Mouse (Mus musculus) heart, embryonic 15.5 days (tissue): ENCODE data around the gene Epo. TPM values are rescaled to one million over a fixed set of nuclear protein-coding genes. Genes with fewer than 3 reads are reported as not detected.
A peak's percentile ranks its signal among the peaks of the same experiment; 100 is the strongest.

Source experiments
- ATAC-seq: fragments of 200-750 bp; cut with Nextera tagmentation; replicated peaks from 2 replicates; pipeline ENCODE4 v1.8.0; 2017; ENCODE audit warnings: low read depth, moderate TSS enrichment; ENCODE audit not compliant: insufficient number of reproducible peaks, insufficient read depth, low FRiP score
- H3K27ac ChIP-seq: fragments of 300-500 bp; sonication (generic); 2 replicates; pipeline ENCODE4 v1.5.1; 2015; ENCODE audit warnings: mild to moderate bottlenecking, inconsistent platforms
- H3K27me3 ChIP-seq: fragments of 300-500 bp; sonication (generic); 2 replicates; pipeline ENCODE4 v1.6.1; 2015; ENCODE audit warnings: inconsistent platforms
- H3K36me3 ChIP-seq: fragments of 300-500 bp; sonication (generic); 2 replicates; pipeline ENCODE4 v1.6.1; 2015; ENCODE audit warnings: mild to moderate bottlenecking, inconsistent platforms
- H3K4me1 ChIP-seq: fragments of 300-500 bp; sonication (generic); replicated peaks from 2 replicates; pipeline ENCODE4 v1.6.1; 2015; ENCODE audit warnings: inconsistent platforms
- H3K4me2 ChIP-seq: fragments of 300-500 bp; sonication (generic); 2 replicates; pipeline ENCODE4 v1.6.1; 2015; ENCODE audit warnings: inconsistent platforms, mild to moderate bottlenecking, moderate library complexity
- H3K4me3 ChIP-seq: fragments of 300-500 bp; sonication (generic); 2 replicates; pipeline ENCODE4 v1.5.1; 2015; ENCODE audit warnings: mild to moderate bottlenecking, inconsistent platforms
- H3K9ac ChIP-seq: fragments of 300-500 bp; sonication (generic); 2 replicates; pipeline ENCODE4 v1.6.1; 2015; ENCODE audit warnings: mild to moderate bottlenecking, inconsistent platforms
- H3K9me3 ChIP-seq: fragments of 300-500 bp; sonication (generic); replicated peaks from 2 replicates; pipeline ENCODE4 v1.6.1; 2016; ENCODE audit warnings: inconsistent platforms
- WGBS: fragments of 180-500 bp; shearing (Covaris S2); methylation state at CpG from one replicate; pipeline ENCODE4 v1.1.7; 2015; ENCODE audit warnings: mixed read lengths; 5-methylcytosine and 5-hydroxymethylcytosine counted together
- polyA plus RNA-seq: library from polyadenylated mRNA; unstranded; fragments of >200 nt; fragmentation: Nextera tagmentation; extraction: Ambion mirVana; gene quantifications from 2 replicates; pipeline ENCODE4 v1.2.1, GENCODE M21; 2015

Epo gene
- polyA plus RNA-seq, 1 experiment from 2014 or later, result not detected

GRCm38 (mm10) chr5:137540991-137541390, 7.9 kb upstream of the Epo start:
- Histone ChIP-seq H3K9me3 (no peaks in the 10 kb centered on the region), H3K27ac (no peak overlapping the region), H3K36me3 (no peaks in the 10 kb centered on the region), H3K4me3 (no peak overlapping the region), H3K4me1 (peaks cover 6% of the 10 kb centered on the region; the same call in 1 of the 2 replicates), H3K27me3 (no peaks in the 10 kb centered on the region), H3K4me2 (no peak overlapping the region), H3K9ac (no peak overlapping the region)
- no peak for ATAC-seq
- 74% methylated on average over 6 of the region's 6 CpGs for WGBS

DNA sequence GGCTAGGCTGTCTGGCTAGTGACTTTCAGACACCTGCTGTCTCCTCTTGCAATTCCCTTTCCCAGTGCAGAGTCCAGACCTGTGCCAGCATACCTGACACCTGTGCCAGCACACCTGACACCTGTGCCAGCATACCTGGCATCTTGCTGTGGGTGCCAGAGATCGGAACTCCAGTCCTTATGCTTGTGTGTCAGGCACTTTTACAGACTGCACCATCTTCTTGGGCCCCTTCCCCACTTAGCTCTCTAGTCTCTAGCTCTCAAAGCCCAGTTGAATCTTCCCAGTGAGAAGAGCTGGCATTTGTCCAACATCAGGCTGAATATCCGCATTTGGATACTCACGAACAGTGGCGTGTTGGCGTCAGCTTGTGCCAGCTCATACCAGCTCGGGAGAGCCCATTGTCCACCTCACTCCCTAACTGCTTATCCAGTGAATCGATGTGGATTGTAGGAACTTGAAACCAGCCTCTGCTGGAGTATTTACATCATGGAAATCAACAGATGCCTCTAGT, 6.3 kb upstream of the Epo start:
- H3K4me1 ChIP-seq, result peaks cover 6% of the 10 kb centered on the region; the same call in 1 of the 2 replicates
- H3K36me3 ChIP-seq, result no peaks in the 10 kb centered on the region
- no peak overlapping the region for H3K27ac ChIP-seq
- H3K27me3 ChIP-seq, result no peaks in the 10 kb centered on the region
- no peak overlapping the region for H3K4me3 ChIP-seq
- WGBS, result 25% methylated on average over 7 of the region's 7 CpGs
- no peak overlapping the region for H3K9ac ChIP-seq
- H3K9me3 ChIP-seq, result no peaks in the 10 kb centered on the region
- ATAC-seq, result no peak
- H3K4me2 ChIP-seq, result no peak overlapping the region

- ATAC-seq, result no peak
- Histone ChIP-seq H3K4me3 (no peak overlapping the region), H3K36me3 (no peaks in the 10 kb centered on the region), H3K27me3 (no peaks in the 10 kb centered on the region), H3K27ac (no peak overlapping the region), H3K9me3 (no peaks in the 10 kb centered on the region), H3K4me2 (no peak overlapping the region), H3K9ac (no peak overlapping the region), H3K4me1 (peaks cover 10% of the 10 kb centered on the region; the same call in 1 of the 2 replicates)
- 59% methylated on average over 4 of the region's 4 CpGs for WGBS
Measured at GRCm38 (mm10) chr5:137537461-137537860, 4.4 kb upstream of the Epo start.

GRCm38 (mm10) chr5:137535318-137535717, 2.3 kb upstream of the Epo start:
- no peak overlapping the region for H3K4me3 ChIP-seq
- H3K27ac ChIP-seq, result no peak overlapping the region
- no peaks in the 10 kb centered on the region for H3K27me3 ChIP-seq
- H3K4me1 ChIP-seq, result peaks cover 19% of the 10 kb centered on the region
- no peaks in the 10 kb centered on the region for H3K9me3 ChIP-seq
- WGBS, result 75% methylated on average over 9 of the region's 9 CpGs
- no peaks in the 10 kb centered on the region for H3K36me3 ChIP-seq
- no peak for ATAC-seq
- H3K9ac ChIP-seq, result no peak overlapping the region
- no peak overlapping the region for H3K4me2 ChIP-seq

DNA sequence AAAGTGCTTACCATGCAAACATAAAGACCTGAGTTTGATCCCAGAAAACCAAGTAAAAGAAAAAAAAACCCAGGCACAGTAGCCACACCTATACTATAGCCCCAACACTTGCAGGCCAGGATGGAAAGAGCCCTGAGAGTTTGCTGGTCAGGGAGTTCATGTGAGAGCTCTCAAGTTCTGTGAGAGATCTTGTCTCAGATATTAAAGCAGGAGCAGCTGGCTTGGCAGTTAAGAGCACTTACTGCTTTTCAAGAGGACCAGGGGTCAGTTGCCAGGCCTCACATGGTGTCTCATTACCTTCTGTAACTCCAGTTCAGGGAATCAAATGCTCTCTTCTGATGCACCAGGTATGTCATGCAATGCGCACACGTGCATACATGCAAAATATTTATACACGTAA, 1.7 kb upstream of the Epo start:
- H3K36me3 ChIP-seq, result 0 out of 2 replicates have a peak, but pooled peaks cover under 1% of the 10 kb centered on the region
- H3K4me2 ChIP-seq, result no peak overlapping the region
- peaks cover 25% of the 10 kb centered on the region for H3K4me1 ChIP-seq
- H3K9ac ChIP-seq, result no peak overlapping the region
- H3K4me3 ChIP-seq, result no peak overlapping the region
- H3K27me3 ChIP-seq, result no peaks in the 10 kb centered on the region
- ATAC-seq, result no peak
- H3K27ac ChIP-seq, result no peak overlapping the region
- H3K9me3 ChIP-seq, result no peaks in the 10 kb centered on the region
- 88% methylated on average over 3 of the region's 3 CpGs for WGBS

- Histone ChIP-seq H3K4me3 (peak overlapping the region; percentile 82), H3K27me3 (no peaks in the 10 kb centered on the region), H3K36me3 (peaks cover 20% of the 10 kb centered on the region), H3K4me2 (peak overlapping the region; percentile 91), H3K4me1 (peaks cover 35% of the 10 kb centered on the region), H3K9ac (peak overlapping the region; percentile 87), H3K27ac (peak overlapping the region; percentile 94), H3K9me3 (no peaks in the 10 kb centered on the region)
- WGBS, result 0% methylated on average over 9 of the region's 12 CpGs
- ATAC-seq, result peak; percentile 2; the same call in 1 of the 2 replicates
Measured at GRCm38 (mm10) chr5:137532808-137533116, 280 bp downstream of the Epo start.

- peak overlapping the region; percentile 91 for H3K4me2 ChIP-seq
- H3K9me3 ChIP-seq, result no peaks in the 10 kb centered on the region
- peaks cover 37% of the 10 kb centered on the region for H3K4me1 ChIP-seq
- H3K9ac ChIP-seq, result peak overlapping the region; percentile 87
- no peak for ATAC-seq
- H3K4me3 ChIP-seq, result peak overlapping the region; percentile 82
- 0% methylated on average over 19 of the region's 19 CpGs for WGBS
- H3K27ac ChIP-seq, result peak overlapping the region; percentile 94
- no peaks in the 10 kb centered on the region for H3K27me3 ChIP-seq
- peaks cover 25% of the 10 kb centered on the region for H3K36me3 ChIP-seq
Measured at GRCm38 (mm10) chr5:137532131-137532807, 773 bp downstream of the Epo start.

GRCm38 (mm10) chr5:137531414-137532130, 1.5 kb downstream of the Epo start:
- no peaks in the 10 kb centered on the region for H3K27me3 ChIP-seq
- no peaks in the 10 kb centered on the region for H3K9me3 ChIP-seq
- H3K4me3 ChIP-seq, result peak overlapping the region; percentile 82
- peak overlapping the region; percentile 91 for H3K4me2 ChIP-seq
- peaks cover 29% of the 10 kb centered on the region for H3K36me3 ChIP-seq
- H3K9ac ChIP-seq, result peak overlapping the region; percentile 87
- WGBS, result under 1% methylated on average over 51 of the region's 51 CpGs
- H3K4me1 ChIP-seq, result peaks cover 40% of the 10 kb centered on the region
- peak; percentile 2; the same call in 1 of the 2 replicates for ATAC-seq
- H3K27ac ChIP-seq, result peak overlapping the region; percentile 94

GRCm38 (mm10) chr5:137530588-137531413, 2.2 kb downstream of the Epo start:
- Histone ChIP-seq H3K36me3 (peaks cover 35% of the 10 kb centered on the region), H3K9me3 (no peaks in the 10 kb centered on the region), H3K27me3 (no peaks in the 10 kb centered on the region), H3K27ac (peak overlapping the region; percentile 94), H3K4me3 (peak overlapping the region; percentile 82), H3K9ac (peak overlapping the region; percentile 87), H3K4me1 (peaks cover 46% of the 10 kb centered on the region), H3K4me2 (peak overlapping the region; percentile 91)
- peak; percentile 38 for ATAC-seq
- WGBS, result under 1% methylated on average over 46 of the region's 46 CpGs

GRCm38 (mm10) chr5:137530075-137530474, 3.0 kb downstream of the Epo start:
- no peak for ATAC-seq
- Histone ChIP-seq H3K36me3 (peaks cover 42% of the 10 kb centered on the region), H3K4me1 (peaks cover 51% of the 10 kb centered on the region), H3K27ac (peak overlapping the region; percentile 94), H3K27me3 (no peaks in the 10 kb centered on the region), H3K4me3 (peak overlapping the region; percentile 82), H3K4me2 (peak overlapping the region; percentile 91), H3K9ac (peak overlapping the region; percentile 87; the same call in 1 of the 2 replicates), H3K9me3 (no peaks in the 10 kb centered on the region)
- 79% methylated on average over 8 of the region's 8 CpGs for WGBS
